Mouse (Mus musculus) liver, embryonic 13.5 days (tissue): Measurements from ENCODE around the gene Tnrc6c. TPM values are rescaled to one million over a fixed set of nuclear protein-coding genes. Genes with fewer than 3 reads are reported as not detected.

Experiments used
- ATAC-seq: fragments of 200-750 bp; cut with Nextera tagmentation; 2 replicates; pipeline ENCODE4 v1.8.0; 2017; ENCODE audit warnings: low read depth, mild to moderate bottlenecking, moderate number of reproducible peaks, moderate library complexity
- DNase-seq: peaks from one replicate; pipeline ENCODE4 v3.0.0; 2022
- H3K27ac ChIP-seq: fragments of 300-500 bp; sonication (generic); 2 replicates; pipeline ENCODE4 v1.5.1; 2015; ENCODE audit warnings: moderate library complexity, mild to moderate bottlenecking, inconsistent platforms
- H3K27me3 ChIP-seq: fragments of 300-500 bp; sonication (generic); 2 replicates; pipeline ENCODE4 v1.6.1; 2015; ENCODE audit warnings: mild to moderate bottlenecking, inconsistent platforms
- H3K36me3 ChIP-seq: fragments of 300-500 bp; sonication (generic); 2 replicates; pipeline ENCODE4 v1.6.1; 2015; ENCODE audit warnings: mild to moderate bottlenecking, inconsistent platforms
- H3K4me1 ChIP-seq: fragments of 300-500 bp; sonication (generic); replicated peaks from 2 replicates; pipeline ENCODE4 v1.6.1; 2015; ENCODE audit warnings: inconsistent platforms
- H3K4me2 ChIP-seq: fragments of 300-500 bp; sonication (generic); 2 replicates; pipeline ENCODE4 v1.6.1; 2015; ENCODE audit warnings: inconsistent platforms, mild to moderate bottlenecking, moderate library complexity
- H3K4me3 ChIP-seq: fragments of 300-500 bp; sonication (generic); replicated peaks from 2 replicates; pipeline ENCODE4 v1.5.1; 2015; ENCODE audit warnings: mild to moderate bottlenecking, inconsistent platforms
- H3K9ac ChIP-seq: fragments of 300-500 bp; sonication (generic); 2 replicates; pipeline ENCODE4 v1.6.1; 2015; ENCODE audit warnings: mild to moderate bottlenecking, inconsistent platforms
- H3K9me3 ChIP-seq: fragments of 300-500 bp; sonication (generic); replicated peaks from 2 replicates; pipeline ENCODE4 v1.6.1; 2016; ENCODE audit warnings: inconsistent platforms
- WGBS: fragments of 180-500 bp; shearing (Covaris S2); methylation state at CpG from one replicate; pipeline ENCODE4 v1.1.7; 2015; ENCODE audit not compliant: insufficient replicate concordance; 5-methylcytosine and 5-hydroxymethylcytosine counted together
- polyA plus RNA-seq: library from polyadenylated mRNA; unstranded; fragments of >200 nt; fragmentation: Nextera tagmentation; extraction: Ambion mirVana; gene quantifications from 2 replicates; pipeline ENCODE4 v1.2.1, GENCODE M21; 2015

Tnrc6c gene
- polyA plus RNA-seq, 1 experiment from 2014 or later, result 2.8 TPM

DNA sequence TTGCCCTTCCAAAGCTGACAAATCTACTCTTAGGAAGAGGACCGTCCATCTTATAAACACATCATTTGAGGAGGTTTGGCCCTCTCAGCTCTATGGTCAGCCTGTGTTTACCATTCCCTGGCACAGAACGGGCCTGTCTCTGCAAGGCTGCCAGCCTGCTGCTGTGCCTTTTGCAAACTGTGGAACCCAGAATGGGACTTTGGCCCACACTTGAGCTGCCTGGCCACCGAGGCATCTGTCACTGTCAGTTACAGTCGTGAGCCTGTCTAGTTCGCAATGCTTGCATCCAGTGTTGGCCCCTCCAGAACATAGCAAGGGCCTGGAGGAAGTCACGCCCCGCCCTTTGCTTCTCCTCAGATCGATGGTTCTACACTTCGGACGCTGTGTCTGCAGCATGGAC, 105.2 kb downstream of the Tnrc6c start:
- Histone ChIP-seq H3K27ac (no peak overlapping the region), H3K9ac (no peak overlapping the region), H3K4me1 (no peaks in the 10 kb centered on the region; the same call in 1 of the 2 replicates), H3K4me2 (no peak overlapping the region), H3K9me3 (no peaks in the 10 kb centered on the region), H3K4me3 (no peak overlapping the region), H3K36me3 (peaks cover 76% of the 10 kb centered on the region), H3K27me3 (no peaks in the 10 kb centered on the region)
- WGBS, result 89% methylated on average over 10 of the region's 10 CpGs
- ATAC-seq, result no peak
- no peak for DNase-seq

DNA sequence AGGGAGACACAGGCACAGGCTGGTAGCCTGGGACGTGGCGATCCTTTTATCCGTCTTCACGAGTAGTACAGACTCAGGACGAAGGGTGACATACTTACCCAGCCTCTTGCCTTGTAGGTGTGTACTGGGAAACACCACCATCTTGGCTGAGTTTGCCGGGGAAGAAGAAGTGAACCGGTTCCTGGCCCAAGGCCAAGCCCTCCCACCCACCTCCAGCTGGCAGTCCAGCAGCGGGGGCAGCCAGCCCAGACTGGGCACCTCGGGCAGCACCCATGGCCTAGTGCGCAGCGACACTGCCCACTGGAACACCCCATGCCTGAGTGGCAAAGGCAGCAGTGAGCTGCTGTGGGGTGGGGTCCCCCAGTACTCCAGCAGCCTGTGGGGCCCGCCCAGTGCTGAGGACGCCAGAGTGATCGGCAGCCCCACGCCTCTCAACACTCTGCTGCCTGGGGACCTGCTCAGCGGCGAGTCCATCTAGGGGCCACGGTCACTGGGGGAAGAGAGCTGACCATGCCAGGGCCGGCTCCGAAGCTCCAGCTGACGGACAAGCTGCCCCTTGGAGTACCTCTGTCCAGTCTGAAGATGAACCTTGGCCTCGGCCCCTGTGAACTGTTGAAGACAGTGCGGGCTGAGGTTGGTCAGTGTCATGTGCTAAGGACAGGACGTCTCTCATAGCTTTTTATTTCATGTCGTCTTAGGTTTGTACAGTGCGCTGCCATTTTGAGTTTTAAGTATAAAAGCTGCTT, 106.5 kb downstream of the Tnrc6c start:
- Histone ChIP-seq H3K9ac (no peak overlapping the region), H3K27ac (no peak overlapping the region), H3K4me3 (no peak overlapping the region), H3K9me3 (no peaks in the 10 kb centered on the region), H3K4me1 (no peaks in the 10 kb centered on the region; the same call in none of the 2 replicates), H3K4me2 (no peak overlapping the region), H3K27me3 (no peaks in the 10 kb centered on the region), H3K36me3 (peaks cover 78% of the 10 kb centered on the region)
- no peak for DNase-seq
- no peak for ATAC-seq
- 89% methylated on average over 26 of the region's 26 CpGs for WGBS

DNA sequence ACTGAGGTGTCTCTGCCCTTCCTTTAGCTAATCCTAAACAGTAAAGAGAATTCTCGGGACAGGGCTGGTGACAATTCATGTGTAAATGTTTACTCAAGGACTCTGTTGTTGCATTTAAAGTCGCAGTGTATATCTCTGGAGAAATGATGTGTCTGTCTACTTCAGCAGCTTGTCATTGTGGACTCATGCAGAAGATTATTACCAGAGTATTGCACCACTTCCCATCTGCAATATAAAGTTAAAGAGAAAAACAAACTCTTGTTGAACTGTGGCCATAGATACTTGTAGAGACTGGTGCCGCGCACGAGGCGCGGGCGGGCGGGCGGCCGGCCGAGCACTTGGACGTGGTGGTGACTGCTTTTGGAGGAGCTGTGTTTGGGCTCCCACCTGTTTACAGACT, 107.7 kb downstream of the Tnrc6c start:
- H3K4me2 ChIP-seq, result no peak overlapping the region
- WGBS, result 87% methylated on average over 13 of the region's 13 CpGs

DNA sequence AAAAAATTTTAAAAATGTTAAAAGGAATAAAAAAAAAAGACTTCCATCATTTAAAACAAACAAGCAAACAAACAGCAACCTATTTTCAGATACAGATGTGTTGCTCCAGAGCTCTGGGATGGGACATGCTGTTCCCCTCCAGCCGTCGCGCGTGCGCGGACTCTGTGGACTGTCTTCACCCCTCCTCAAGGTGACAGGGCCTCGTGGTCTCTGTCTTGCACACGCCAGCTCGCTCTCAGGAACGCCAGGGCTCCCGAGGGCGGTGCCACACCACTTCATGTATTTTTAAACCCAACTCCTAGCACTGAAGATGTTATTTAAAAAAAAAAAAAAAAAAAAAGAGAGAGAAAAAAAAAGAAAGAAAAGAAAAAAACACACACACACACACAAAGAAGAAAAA, 108.2 kb downstream of the Tnrc6c start:
- WGBS, result 79% methylated on average over 12 of the region's 12 CpGs

More for the DNA sequence above, 107.7 kb downstream of the Tnrc6c start:
- Histone ChIP-seq H3K4me1 (no peaks in the 10 kb centered on the region; the same call in none of the 2 replicates), H3K4me3 (no peak overlapping the region), H3K9ac (no peak overlapping the region), H3K9me3 (no peaks in the 10 kb centered on the region), H3K27me3 (no peaks in the 10 kb centered on the region), H3K27ac (no peak overlapping the region), H3K36me3 (peaks cover 80% of the 10 kb centered on the region)
- no peak for DNase-seq
- no peak for ATAC-seq

DNA sequence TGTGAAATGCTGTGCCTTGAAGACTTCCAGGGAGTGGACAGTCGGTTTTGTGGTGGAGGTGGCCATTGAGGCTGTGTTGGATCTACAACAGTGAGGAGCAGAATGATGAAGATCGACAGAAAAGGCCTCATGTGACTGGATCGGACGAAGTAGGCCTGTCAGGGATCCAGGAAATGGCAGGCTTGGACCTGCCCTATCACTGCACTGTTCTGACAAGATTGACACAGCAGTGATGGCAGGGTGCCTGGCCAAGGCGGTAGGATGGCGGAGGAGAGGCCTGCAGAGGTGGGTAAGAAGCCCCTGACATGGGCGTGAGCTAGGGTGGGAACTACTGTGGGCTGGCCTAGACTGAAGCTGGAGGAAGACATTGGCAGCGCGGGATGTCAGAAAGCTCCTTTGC, 110.2 kb downstream of the Tnrc6c start:
- Histone ChIP-seq H3K36me3 (peaks cover 80% of the 10 kb centered on the region), H3K27me3 (no peaks in the 10 kb centered on the region), H3K27ac (no peak overlapping the region), H3K4me1 (peaks cover 7% of the 10 kb centered on the region), H3K4me3 (no peak overlapping the region), H3K9ac (no peak overlapping the region), H3K4me2 (no peak overlapping the region), H3K9me3 (no peaks in the 10 kb centered on the region)
- 86% methylated on average over 9 of the region's 9 CpGs for WGBS
- DNase-seq, result no peak
- no peak for ATAC-seq

More for the DNA sequence above, 108.2 kb downstream of the Tnrc6c start:
- Histone ChIP-seq H3K4me1 (no peaks in the 10 kb centered on the region; the same call in none of the 2 replicates), H3K36me3 (peaks cover 81% of the 10 kb centered on the region), H3K27ac (no peak overlapping the region), H3K4me3 (no peak overlapping the region), H3K9me3 (no peaks in the 10 kb centered on the region), H3K27me3 (no peaks in the 10 kb centered on the region), H3K9ac (no peak overlapping the region), H3K4me2 (no peak overlapping the region)
- ATAC-seq (no peak), DNase-seq (no peak)

DNA sequence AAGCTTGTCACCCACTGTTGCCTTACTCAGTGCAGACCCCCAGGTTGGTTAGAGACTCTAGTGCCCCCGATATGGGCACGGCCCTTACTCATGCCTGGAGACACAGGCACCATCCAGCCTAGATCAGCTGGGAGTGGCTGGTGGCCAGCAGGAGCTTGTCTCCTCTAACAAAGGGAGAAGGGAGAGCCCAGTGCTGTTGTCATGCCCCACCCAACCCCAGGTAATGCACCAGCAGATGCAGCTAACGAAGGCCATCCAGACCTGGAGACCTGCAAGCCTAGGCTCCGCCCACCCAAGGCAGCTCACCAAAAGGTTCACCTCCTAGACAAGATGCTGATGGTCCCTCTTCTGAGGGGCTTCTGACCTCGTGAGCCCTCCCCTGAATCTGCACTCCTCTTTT, 111.3 kb downstream of the Tnrc6c start:
- Histone ChIP-seq H3K27ac (no peak overlapping the region), H3K27me3 (no peaks in the 10 kb centered on the region), H3K4me1 (peaks cover 10% of the 10 kb centered on the region), H3K9me3 (no peaks in the 10 kb centered on the region), H3K4me3 (no peak overlapping the region), H3K36me3 (peaks cover 80% of the 10 kb centered on the region), H3K9ac (no peak overlapping the region), H3K4me2 (no peak overlapping the region)
- 76% methylated on average over 5 of the region's 5 CpGs for WGBS
- ATAC-seq (no peak), DNase-seq (no peak)

DNA sequence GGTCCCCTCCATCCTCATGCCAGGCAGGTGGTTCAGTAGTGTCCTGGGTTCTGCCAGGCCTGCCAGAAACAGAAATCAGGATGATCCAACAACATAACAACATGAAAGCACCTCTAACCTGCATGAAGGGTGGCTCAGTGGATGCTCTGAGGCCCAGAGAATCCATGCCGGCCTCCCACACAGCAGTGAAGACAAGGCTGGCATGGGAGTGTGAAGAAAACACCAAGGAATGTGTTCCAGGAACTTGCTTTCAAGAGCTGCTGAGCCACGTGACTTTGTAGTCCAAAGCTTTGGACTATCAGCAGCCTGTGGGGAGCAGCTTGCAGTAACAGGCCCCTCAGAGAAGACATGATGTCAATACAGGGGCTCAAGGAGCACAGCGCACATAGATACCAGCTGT, 112.2 kb downstream of the Tnrc6c start:
- no peaks in the 10 kb centered on the region for H3K27me3 ChIP-seq
- H3K4me2 ChIP-seq, result no peak overlapping the region
- ATAC-seq (no peak), DNase-seq (no peak)
- no peaks in the 10 kb centered on the region for H3K9me3 ChIP-seq
- H3K9ac ChIP-seq, result no peak overlapping the region
- H3K36me3 ChIP-seq, result peaks cover 80% of the 10 kb centered on the region
- H3K27ac ChIP-seq, result no peak overlapping the region; the same call in 1 of the 2 replicates
- no peak overlapping the region for H3K4me3 ChIP-seq
- H3K4me1 ChIP-seq, result peaks cover 10% of the 10 kb centered on the region
- 90% methylated on average over 3 of the region's 3 CpGs for WGBS

DNA sequence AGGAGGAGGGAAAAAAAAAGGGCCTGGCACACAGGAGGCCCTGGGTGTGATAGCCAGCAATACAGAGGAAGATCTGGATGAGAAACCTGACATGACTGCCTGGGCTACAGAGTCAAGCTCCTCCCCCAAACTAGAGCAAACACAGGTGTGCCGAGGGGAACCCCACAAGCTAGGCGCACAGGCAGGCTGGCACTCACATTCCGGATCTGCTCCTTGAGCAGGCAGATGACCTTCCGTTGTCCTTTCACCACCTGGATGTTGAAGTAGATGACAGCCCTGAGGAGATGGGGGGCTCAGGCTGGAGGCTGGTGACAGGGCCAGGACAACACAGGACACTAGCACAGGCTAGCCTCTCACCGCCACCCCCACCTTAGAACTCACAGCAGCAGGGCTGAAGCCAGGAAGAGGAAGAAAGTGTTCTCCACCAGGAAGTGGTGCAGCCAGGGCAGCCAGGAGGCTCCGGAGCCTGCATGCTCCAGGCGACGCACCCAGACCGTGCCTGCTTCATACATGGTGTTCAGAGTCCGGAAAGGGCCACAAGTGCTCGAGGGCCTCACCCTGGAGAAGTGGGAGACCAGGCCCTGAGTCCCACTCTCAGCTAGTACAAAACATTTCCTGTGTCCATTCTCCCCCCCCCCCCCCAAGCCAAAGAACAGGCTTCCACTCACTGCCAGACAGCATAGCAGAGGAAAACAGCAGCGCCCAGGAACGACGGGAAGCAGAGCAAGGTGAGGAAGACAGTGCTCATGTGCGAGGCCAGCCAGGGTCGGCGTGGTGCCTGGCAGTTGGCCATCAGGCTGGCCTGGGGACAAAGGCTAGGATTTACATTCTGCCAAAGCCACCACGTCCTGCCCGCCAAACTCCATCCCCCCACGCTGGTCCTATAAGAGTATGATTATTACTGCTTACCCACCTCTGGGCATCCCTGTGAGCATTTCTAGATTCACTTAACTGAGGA, 114.9 kb downstream of the Tnrc6c start:
- Histone ChIP-seq H3K4me1 (peaks cover 19% of the 10 kb centered on the region), H3K4me3 (no peak overlapping the region), H3K27ac (no peak overlapping the region), H3K4me2 (no peak overlapping the region), H3K36me3 (peaks cover 99% of the 10 kb centered on the region), H3K9me3 (no peaks in the 10 kb centered on the region), H3K9ac (no peak overlapping the region), H3K27me3 (no peaks in the 10 kb centered on the region)
- DNase-seq, result no peak
- WGBS, result 86% methylated on average over 20 of the region's 20 CpGs
- no peak for ATAC-seq

DNA sequence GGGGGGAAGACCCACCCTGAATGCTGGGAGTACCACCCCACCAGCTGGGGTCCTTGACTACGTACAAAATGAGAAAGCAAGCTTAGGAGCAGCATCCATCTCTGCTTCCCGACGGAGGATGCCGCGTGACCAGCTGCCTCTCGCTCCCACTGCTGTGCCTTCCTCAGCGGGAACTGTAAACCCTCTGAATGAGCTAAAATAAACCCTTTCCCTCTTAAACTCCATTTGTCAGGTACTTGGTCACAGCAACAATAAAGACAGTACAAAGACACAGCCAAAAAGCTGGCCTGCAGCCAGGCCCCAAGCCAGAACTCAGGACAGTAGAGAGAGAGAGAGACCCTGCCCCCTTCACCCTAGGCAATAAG, 115.6 kb downstream of the Tnrc6c start:
- no peak for ATAC-seq
- Histone ChIP-seq H3K4me3 (no peak overlapping the region), H3K27ac (no peak overlapping the region), H3K36me3 (peaks cover 99% of the 10 kb centered on the region), H3K27me3 (no peaks in the 10 kb centered on the region), H3K4me2 (no peak overlapping the region), H3K4me1 (peaks cover 20% of the 10 kb centered on the region), H3K9ac (no peak overlapping the region), H3K9me3 (no peaks in the 10 kb centered on the region)
- DNase-seq, result no peak
- 92% methylated on average over 7 of the region's 7 CpGs for WGBS

DNA sequence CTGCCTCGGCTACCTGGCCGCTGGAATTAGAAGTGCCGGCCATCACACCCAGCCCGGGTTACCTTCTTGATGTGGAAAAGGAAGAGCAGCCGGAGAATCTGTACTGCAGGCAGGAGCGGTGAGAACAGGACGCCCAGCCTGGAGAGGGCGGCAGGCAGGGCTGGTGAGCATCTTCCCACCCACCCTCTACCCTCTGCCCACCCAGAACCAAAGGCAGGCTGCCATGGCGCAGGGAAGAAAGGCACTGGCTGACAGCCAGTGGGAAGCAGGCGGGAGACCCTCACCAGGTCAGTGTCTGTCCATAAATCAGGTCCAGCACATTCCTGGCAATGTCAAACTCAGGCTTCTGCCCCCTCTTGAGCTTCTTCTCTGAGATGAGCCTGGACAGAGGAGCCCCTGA, 116.3 kb downstream of the Tnrc6c start:
- Histone ChIP-seq H3K36me3 (peaks cover 99% of the 10 kb centered on the region), H3K9ac (no peak overlapping the region), H3K4me3 (no peak overlapping the region), H3K4me1 (peaks cover 20% of the 10 kb centered on the region), H3K9me3 (no peaks in the 10 kb centered on the region), H3K27me3 (no peaks in the 10 kb centered on the region), H3K4me2 (no peak overlapping the region), H3K27ac (no peak overlapping the region)
- no peak for ATAC-seq
- 92% methylated on average over 10 of the region's 10 CpGs for WGBS
- no peak for DNase-seq

DNA sequence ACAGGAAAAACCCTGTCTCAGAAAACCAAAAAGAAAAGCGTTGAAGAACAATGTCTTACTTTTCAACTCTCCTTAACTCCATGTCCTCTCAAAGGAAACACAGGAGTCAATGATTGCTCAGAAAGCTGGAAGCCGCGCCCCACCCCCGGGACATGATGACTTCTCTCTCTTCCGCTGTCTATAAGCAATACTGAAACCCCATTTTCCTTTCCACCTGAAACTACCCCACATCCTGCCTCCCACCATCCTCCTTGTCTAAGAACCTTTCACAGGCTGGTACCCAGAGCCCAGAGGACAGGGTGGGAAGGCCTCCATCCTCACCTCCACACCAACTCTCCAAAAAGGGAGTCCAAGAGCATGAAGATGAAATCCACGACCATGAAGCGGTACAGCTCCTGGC, 118.3 kb downstream of the Tnrc6c start:
- H3K4me2 ChIP-seq, result no peak overlapping the region
- H3K4me1 ChIP-seq, result peaks cover 37% of the 10 kb centered on the region
- no peaks in the 10 kb centered on the region for H3K27me3 ChIP-seq
- WGBS, result 94% methylated on average over 7 of the region's 7 CpGs
- H3K4me3 ChIP-seq, result no peak overlapping the region
- ATAC-seq (no peak), DNase-seq (no peak)
- H3K36me3 ChIP-seq, result peaks cover 99% of the 10 kb centered on the region
- H3K9ac ChIP-seq, result no peak overlapping the region
- H3K9me3 ChIP-seq, result no peaks in the 10 kb centered on the region
- H3K27ac ChIP-seq, result no peak overlapping the region
